Mouse (Mus musculus): ENCODE measurements around the gene Arhgap17. TPM values are rescaled to one million over a fixed set of nuclear protein-coding genes. Genes with fewer than 3 reads are reported as not detected.

Arhgap17 gene
- total RNA-seq, 2 experiments from 2014 or later, result 40.7 to 123 TPM

DNA sequence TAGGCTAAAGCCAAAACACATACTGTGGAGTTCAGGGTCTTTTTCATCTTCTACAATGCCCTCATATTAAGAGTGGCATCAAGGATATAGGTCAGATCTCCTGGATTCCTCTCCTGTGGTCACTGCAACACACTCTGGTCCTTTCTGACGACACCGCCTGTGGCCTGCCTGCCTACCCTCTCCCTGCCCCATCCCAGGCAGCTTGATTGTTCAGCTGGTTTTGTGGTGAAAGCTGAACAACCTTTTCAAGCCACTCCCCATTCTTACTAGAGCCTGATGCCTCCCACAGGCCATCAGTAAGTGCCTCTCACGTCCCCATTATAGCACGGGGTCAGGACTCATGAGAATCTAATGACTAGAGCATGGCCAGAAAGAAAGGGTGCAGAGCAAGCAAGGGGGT is 80.5 kb downstream of the Arhgap17 start:
- no peak for ATAC-seq (ENCODE audit: poor library complexity, severe bottlenecking)

DNA sequence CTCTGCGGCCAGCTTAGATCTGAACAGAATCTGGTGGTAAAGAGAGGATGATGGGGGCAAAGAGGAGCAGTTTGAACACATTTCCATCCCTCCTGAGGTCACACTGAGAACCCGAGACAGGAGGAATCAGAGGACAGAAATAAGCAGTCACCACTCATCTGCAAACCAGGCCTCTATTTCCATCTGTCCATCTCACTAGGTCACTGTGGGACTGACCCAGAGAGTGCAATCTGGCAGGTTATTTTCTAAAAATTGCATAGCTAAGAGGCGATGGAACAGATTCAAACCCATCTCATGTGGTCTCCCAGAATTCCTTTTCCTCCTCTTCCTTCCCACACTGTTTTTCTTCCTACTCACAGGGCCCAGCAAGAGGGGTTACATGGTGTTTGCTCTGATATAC is 81.8 kb downstream of the Arhgap17 start:
- ATAC-seq (ENCODE audit: poor library complexity, severe bottlenecking), result no peak

DNA sequence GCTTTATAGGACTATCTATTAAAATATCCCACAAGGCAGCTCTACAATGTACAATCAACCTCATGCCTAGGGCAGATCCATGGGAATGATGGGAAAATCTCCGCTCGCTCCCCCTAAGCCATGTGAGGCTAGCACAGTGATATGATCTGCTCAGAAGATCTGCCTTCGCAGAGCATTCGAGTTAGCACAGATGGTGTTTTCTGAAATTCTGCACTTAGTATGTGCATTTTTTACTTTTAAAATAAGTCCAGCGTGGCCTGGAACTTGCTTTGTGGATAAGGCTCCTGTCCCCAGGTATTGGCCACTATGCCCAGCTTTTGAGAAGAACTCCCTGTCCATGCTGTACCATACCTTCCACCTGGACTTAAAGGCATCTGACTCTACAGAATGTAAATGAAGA is 83.8 kb downstream of the Arhgap17 start:
- ATAC-seq (ENCODE audit: poor library complexity, severe bottlenecking), result no peak

DNA sequence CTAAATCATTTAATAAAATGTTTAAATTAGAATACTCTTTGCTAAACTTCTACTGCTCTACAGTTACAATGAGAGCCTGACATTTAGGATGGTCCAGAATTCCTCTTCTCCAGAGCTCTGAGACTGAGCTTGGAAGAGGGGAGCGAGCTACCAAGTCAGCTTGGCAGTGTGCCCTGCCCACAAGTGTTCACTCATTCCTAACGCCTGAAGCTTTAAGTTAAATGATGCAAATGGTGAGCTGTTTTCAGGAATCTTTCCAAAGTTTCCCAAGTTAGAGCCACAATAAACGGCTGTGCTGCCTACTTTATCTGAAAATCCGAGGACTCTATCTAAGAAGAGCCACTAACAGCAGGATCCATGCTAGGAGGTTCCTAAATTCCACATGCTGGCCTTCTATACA is 85.9 kb downstream of the Arhgap17 start:
- ATAC-seq (ENCODE audit: poor library complexity, severe bottlenecking), result no peak

DNA sequence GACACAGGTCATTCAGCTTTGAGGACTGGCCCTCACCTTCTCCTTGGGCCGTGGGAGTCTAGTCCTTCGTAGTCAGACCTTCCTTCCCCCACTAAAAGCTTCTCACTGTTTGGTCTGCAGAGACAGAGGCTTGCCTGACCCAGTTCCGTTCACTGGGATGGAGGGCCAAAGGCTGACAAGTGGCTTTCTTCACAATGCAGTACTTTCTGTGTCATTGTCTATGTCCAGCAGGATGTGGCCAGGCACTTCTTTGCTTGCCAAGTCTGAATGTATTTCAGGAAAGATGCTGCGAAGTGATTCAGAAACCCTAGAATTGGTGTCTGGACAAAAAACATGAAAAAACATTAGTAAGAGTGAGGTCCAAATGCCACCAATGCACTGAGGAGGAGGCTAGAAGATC is 89.9 kb downstream of the Arhgap17 start:
- ATAC-seq (ENCODE audit: poor library complexity, severe bottlenecking), result no peak

DNA sequence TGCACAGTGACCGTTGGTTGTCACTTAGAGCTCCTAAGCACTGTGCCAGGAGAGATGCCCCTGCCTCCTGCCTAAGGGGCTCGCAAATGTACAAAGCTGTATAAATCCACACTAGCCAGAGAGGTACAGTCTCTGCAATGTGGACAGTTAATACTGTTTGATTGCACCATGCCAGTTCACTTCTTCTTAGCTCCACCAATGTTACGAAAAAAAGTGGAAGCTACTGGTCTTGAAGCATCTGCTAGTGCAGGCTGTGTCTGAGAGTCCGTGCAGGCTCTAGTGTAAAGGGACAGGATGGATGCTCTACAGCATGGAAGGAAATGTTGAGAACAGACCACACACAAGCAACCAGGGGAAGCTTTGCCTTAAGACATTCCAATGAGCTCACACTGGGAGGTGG is 93.1 kb downstream of the Arhgap17 start:
- ATAC-seq (ENCODE audit: poor library complexity, severe bottlenecking), result peak; percentile 54

DNA sequence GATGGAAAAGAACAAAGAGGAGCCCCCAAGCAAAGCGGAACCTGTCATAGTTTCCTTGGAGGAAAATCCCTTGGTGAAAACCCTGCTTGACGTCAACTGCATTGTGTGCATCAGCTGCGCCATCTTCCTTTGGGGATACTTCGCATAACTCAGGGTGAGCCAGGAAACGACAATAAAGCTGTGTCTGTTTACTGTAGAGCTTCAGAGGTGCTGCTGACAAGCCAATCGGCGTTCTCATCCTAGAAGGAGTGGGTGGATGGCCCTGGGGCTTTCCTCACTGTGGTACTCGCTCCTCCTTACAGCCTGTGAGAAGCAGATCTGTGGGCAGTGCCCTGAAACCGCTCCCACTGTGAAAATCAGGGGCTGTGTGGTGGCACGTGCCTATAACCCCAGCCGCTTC is 96.7 kb downstream of the Arhgap17 start:
- no peak for ATAC-seq (ENCODE audit: poor library complexity, severe bottlenecking)

DNA sequence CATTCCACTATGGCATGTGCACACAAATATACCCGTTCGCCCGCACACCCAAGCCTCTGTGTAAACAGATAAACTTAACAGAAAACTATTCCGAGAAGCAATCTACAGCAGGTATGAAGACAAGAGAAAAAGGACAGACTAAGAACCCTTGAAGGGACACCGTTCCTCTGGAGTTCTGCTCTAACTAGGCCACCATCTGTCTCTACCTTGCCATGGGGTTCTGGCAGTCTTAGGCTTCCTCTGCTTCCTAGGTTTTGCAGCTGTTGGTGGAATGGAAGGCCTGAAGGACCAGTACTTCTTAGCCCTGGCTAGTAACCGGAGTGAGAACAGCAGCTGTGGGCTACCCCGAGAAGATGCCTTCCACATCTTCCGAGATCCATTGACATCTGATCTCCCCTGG is 111.6 kb downstream of the Arhgap17 start:
- no peak for ATAC-seq (ENCODE audit: poor library complexity, severe bottlenecking)

DNA sequence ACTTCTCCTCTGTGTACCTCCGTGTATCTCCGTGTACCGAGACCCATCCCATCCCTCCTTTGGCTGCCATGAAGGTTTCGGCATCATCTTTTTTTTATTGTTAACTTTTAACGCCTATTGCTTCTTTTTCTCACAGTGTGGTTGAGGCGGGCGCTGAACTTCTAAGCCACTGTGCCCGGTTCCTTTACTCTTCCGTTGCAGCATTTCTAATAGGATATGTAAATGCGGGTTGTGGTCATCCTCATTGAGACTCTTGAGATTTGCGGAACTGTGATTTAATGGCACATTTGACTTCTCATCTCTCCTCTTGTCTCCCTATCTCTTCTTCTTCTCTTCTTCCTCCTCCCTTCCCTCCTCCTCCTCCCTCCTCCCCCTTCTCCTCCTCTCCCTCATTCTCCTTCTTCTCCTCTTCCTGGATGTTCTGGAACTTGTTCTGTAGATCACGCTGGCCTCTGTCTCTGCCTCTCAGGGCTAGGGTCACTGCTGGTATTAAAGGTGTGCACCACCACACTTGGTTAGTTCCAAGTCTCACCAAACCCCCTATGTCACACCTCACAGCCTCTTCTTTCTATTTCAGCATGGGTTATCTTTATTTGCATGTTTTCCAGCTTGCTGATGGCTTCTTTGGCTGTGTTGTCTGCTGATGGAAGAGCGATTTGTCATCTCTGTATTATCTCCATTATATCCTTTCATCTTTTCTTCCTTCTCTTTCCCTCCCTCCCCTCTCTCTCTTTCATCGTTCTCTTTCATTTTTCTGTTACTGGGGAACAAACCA is 115.3 kb downstream of the Arhgap17 start:
- ATAC-seq (ENCODE audit: poor library complexity, severe bottlenecking), result no peak

DNA sequence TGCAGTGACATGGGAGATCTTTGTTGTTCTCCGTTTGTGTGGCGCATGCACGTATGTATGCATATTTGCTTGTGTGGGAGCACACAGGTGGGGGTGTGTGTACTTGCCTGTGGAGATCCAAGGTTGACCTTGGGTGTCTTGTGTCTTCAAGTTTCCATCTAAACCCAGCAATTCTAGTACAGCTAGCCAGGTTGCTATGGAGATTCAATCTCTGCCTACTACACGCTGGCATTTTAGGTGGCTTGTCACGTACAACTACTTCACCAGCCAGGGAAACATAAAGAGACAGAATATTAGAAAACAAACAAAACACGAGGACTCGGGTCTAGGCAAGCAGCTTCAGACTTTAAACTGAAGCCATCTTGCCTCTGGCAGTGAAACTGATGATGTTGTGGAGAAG is 116.3 kb downstream of the Arhgap17 start:
- no peak for ATAC-seq (ENCODE audit: poor library complexity, severe bottlenecking)

DNA sequence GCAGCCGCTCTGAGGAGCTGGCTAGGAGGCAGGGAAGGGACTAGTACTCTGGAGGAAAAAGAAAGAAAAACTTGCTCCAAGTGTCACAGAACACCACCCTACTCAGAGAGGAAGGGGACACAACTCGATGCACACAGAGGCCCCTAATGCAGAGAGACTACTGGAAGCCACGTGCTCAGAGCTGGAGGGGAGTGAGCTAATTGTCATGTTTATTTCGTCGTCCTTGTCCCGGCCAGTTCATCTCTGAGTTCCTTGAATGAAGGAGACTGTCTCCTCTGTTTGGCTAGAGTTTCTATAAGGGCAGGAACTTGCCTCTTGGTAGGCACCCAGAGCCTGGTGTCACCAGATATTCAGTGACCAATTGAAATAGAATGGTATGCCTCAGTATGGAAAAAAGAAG is 118.4 kb downstream of the Arhgap17 start:
- no peak for ATAC-seq (ENCODE audit: poor library complexity, severe bottlenecking)

DNA sequence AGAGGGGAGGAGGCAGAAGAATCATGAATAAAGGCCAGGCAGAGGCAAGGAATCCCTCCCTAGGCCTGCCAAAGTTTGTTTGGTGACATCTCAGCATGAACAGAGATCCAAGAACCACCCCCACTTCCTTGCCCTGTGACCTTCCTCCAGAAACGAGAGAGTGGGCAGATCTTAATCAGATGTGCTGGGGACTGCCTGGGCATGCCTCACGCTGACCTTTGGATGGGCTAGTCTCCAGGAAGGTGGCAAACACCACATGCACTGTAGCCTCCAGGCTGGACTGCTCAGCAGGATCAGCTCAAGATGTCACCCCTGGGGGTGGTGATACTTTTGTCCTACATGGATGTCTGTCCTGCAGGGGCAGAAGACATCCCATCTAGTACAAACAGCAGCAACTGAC is 121.5 kb downstream of the Arhgap17 start:
- ATAC-seq (ENCODE audit: poor library complexity, severe bottlenecking), result no peak

DNA sequence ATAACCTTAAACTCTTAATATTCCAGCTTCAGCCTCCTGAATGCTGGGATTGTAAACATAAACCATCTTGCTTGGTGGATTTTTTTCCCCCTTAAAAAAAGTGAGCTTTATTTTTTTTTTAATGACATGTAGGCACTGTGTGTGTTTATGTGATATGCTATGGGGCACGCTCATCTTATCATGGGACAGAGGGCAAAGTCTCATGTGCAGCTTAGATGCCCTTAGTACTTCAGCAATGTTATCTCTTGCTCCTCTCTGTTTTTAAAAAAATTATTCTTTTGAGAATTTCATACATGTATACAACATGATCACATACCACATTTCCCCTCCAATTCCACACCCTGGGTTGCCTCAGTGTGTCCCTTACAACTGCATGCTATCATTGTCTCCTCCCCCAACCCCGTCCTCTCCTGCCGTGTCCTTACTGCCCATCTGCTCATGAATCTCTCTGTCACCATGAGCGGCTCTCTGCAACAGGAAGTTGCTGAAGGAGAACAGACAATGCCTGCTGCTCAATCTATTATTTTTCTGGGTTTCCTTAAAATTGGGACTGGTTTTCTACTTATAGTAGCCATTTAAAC is 123.1 kb downstream of the Arhgap17 start:
- ATAC-seq (ENCODE audit: poor library complexity, severe bottlenecking), result peak; percentile 32; the same call in 1 of the 2 replicates

DNA sequence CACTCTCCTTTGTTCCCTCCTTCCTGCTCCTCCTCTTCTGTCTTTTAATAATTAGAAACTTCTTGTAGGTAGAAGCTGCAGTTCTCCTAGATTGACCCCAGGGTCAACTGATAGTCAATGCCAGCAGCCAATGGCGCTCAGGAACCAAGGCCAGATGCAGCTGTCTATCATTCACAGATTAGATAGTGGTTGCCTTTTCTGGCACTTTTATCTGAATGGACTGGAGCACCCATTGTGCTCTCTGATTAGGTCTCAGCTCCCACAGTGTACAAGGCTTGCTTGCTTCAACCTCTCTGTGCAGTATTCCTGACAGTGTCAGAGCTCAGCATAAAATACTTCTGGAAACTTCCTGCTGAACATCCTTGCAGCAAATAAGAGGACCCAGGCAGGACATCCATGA is 124.9 kb downstream of the Arhgap17 start:
- no peak for ATAC-seq (ENCODE audit: poor library complexity, severe bottlenecking)

DNA sequence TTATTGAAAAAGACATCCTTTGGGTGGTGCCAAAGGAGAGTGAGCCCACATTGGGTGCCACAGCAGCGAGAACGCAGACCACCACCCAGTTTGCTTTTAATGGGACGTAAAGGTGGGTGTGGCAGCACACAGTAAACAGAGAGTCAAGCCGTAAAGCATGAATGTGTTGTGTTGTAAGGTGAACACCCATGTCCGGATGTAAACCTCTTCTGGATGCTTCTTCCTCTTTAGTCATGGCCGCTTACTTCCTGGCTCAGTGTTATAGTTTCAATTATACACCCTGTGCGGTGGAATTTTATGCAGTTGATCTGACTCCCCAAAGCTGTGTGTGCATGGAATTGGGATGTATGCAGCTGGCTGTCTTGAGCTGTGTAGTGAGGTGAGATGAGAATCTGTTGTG is 127.5 kb downstream of the Arhgap17 start:
- peak; percentile 78 for ATAC-seq (ENCODE audit: poor library complexity, severe bottlenecking)

DNA sequence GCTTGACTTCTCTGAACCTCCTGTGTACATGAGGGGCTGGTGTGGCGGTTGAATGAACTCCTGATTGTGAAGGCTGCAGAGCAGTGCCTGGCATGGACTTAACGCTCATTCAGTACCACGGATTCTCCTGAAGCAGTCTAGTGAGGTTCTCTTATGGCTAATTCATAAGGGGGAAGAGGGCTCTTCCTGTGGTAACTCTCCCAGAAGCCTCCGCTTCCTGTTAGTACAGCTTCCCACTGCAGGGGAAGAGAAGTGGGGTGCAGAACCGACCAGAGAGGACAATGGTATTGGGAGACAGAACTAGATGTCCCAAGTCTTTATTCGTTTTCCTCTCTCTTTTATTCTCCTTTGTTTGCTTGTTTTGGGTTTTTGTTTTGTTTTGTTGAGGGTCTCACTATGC is 129.7 kb downstream of the Arhgap17 start:
- ATAC-seq (ENCODE audit: poor library complexity, severe bottlenecking), result peak; percentile 78

DNA sequence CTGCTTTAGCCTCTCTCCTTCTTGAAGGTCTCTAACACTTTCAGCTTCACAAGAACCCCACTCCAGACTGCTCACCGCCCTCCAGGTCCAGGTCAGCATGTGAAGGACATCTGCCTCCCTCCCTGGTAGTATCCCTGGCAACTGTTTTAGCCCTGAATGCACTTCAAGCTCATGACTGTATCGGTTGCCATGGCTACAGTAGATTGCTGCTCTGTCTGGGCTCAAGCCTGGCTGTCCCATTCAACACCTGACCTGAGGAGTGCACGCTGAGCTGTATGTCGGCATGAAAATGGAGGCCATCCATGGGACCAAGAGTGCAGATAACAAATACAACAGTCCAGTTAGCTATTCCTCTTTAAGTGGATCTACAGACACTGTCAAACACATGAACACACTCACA is 131.1 kb downstream of the Arhgap17 start:
- no peak for ATAC-seq (ENCODE audit: poor library complexity, severe bottlenecking)

DNA sequence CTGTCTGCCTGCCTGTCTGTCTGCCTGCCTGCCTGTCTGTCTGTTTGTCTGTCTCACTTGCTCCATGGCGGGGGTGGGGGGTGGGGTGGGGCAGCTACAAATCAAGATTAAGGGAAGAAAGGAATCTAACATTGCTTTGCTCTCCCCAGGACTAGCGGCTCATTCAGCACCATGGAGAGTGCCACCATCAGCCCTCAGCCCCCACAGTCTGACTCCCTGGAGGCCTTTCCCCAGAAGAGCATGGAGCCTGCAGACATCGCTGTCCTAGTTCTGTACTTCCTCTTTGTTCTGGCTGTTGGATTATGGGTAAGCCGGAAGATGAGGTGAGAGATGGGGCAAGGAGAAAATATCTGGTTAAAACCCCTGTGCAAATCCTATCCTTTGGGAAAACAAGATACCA is 134.3 kb downstream of the Arhgap17 start:
- peak; percentile 54; the same call in 1 of the 2 replicates for ATAC-seq (ENCODE audit: poor library complexity, severe bottlenecking)

Other genes starting within 250 kb of the Arhgap17 start
- gene Tnrc6a, start 246.0 kb downstream of the Arhgap17 start, total RNA-seq (2015), result 22.2 and 25.5 TPM in 2 replicates
- gene Tnrc6a, start 246.0 kb downstream of the Arhgap17 start, total RNA-seq (2017), result 23.3 and 28.9 TPM in 2 replicates
- gene Slc5a11, start 155.1 kb downstream of the Arhgap17 start, total RNA-seq (2015), result 0.11 and 1.5 TPM in 2 replicates
- gene Slc5a11, start 155.1 kb downstream of the Arhgap17 start, total RNA-seq (2017), result 0.48 and 15.2 TPM in 2 replicates
- gene Lcmt1, start 131 bp downstream of the Arhgap17 start, total RNA-seq (2015), result 22.6 and 23.4 TPM in 2 replicates
- gene Lcmt1, start 131 bp downstream of the Arhgap17 start, total RNA-seq (2017), result 30.1 and 37.4 TPM in 2 replicates
- gene Aqp8, start 92.4 kb upstream of the Arhgap17 start, total RNA-seq (2015), result not detected in 2 replicates
- not detected in 2 replicates for gene Aqp8, start 92.4 kb upstream of the Arhgap17 start, total RNA-seq (2017)
- gene Zkscan2, start 130.5 kb upstream of the Arhgap17 start, total RNA-seq (2015), result not detected in 2 replicates
- gene Zkscan2, start 130.5 kb upstream of the Arhgap17 start, total RNA-seq (2017), result not detected in 2 replicates